Mouse (Mus musculus) heart, adult 2 months (tissue): ENCODE measurements at regions not wholly inside any gene's neighbourhood (a gene's known extent, or its start where the extent isn't known, plus 50 kb on each side); places are given as distances from the start of the nearest gene placed in this dataset.

Source experiments
- DNase-seq, 2 experiments: peaks; one replicate each; pipeline ENCODE4 v3.0.0; 2021
- H3K27ac ChIP-seq: fragments of 200-600 bp; 2 replicates; pipeline ENCODE4 v1.8.1; 2022
- H3K27me3 ChIP-seq: fragments of 200-500 bp; 2 replicates; pipeline ENCODE4 v1.6.1; 2012; ENCODE audit warnings: mild to moderate bottlenecking, low read length, inconsistent platforms, mixed read lengths; ENCODE audit not compliant: control insufficient read depth, insufficient read depth
- H3K36me3 ChIP-seq: fragments of 200-500 bp; 2 replicates; pipeline ENCODE4 v1.6.1; 2012; ENCODE audit warnings: low read length, inconsistent platforms; ENCODE audit not compliant: control insufficient read depth, insufficient read depth
- H3K4me1 ChIP-seq: fragments of 200-500 bp; 2 replicates; pipeline ENCODE4 v1.6.1; 2011; ENCODE audit warnings: low read length; ENCODE audit not compliant: control insufficient read depth, insufficient read depth
- H3K4me3 ChIP-seq: fragments of 200-600 bp; 2 replicates; pipeline ENCODE4 v1.8.1; 2022
- H3K79me2 ChIP-seq: fragments of 200-500 bp; replicated peaks from 2 replicates; pipeline ENCODE4 v1.6.1; 2012; ENCODE audit warnings: mild to moderate bottlenecking, inconsistent platforms, low read length, moderate library complexity, mixed read lengths; ENCODE audit not compliant: control insufficient read depth, insufficient read depth
- H3K9ac ChIP-seq: fragments of 200-500 bp; 2 replicates; pipeline ENCODE4 v1.6.1; 2012; ENCODE audit warnings: low read depth, mild to moderate bottlenecking, control low read depth, inconsistent platforms, low read length, mixed read lengths
- CTCF ChIP-seq: fragments of 200-600 bp; IDR thresholded peaks from 2 replicates; pipeline ENCODE4 v1.8.1; 2022; ENCODE audit warnings: antibody characterized with exemption, mild to moderate bottlenecking, moderate library complexity
- EP300 ChIP-seq: fragments of 200-500 bp; IDR thresholded peaks from 2 replicates; pipeline ENCODE4 v1.6.1; 2011; ENCODE audit warnings: low read depth, low read length, control low read depth; ENCODE audit not compliant: insufficient read depth
- POLR2A ChIP-seq: fragments of 200-500 bp; IDR thresholded peaks from 2 replicates; pipeline ENCODE4 v1.6.1; 2011; ENCODE audit warnings: mild to moderate bottlenecking, low read depth, low read length, control low read depth; ENCODE audit not compliant: insufficient read depth
- WGBS: fragments of 180-500 bp; shearing (Covaris S2); methylation state at CpG from one replicate; pipeline ENCODE4 v1.1.7; 2018; 5-methylcytosine and 5-hydroxymethylcytosine counted together
- intact Hi-C: fragments of 180-260 bp; cut with DNase I; formaldehyde crosslinking; loops from one replicate; pipeline ENCODE4 v1.15.1; 2025

DNA sequence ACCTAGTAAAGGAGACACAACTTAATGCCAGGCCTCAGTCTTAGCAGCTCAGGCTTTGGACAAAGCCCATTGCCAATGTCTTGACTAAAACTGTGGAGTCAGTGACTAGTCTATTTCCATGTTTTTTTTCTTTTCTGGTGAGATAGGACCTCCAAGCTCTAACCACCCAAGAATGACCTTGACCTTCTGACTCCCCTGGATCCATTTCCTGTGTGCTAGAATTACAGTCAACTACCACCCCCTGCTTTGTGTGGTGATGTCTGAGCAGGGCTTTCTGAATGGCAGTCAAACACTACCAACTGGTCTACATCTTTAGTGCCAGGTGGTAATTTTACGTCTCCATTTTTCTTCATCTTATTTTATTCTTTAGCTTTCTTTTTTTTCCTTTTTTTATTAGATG lies 51.3 kb upstream of the Rnf138rt1 start:
- no peak overlapping the region for H3K4me3 ChIP-seq
- no peaks in the 10 kb centered on the region for H3K79me2 ChIP-seq
- H3K36me3 ChIP-seq = no peaks in the 10 kb centered on the region
- no peak for DNase-seq
- H3K27ac ChIP-seq = no peak overlapping the region
- H3K9ac ChIP-seq = no peak overlapping the region
- TF ChIP-seq POLR2A (no peak), EP300 (no peak)
- H3K27me3 ChIP-seq = no peaks in the 10 kb centered on the region
- H3K4me1 ChIP-seq = no peaks in the 10 kb centered on the region
- WGBS = 87% methylated on average over 1 of the region's 1 CpGs
- intact Hi-C loops = no loop called here

DNA sequence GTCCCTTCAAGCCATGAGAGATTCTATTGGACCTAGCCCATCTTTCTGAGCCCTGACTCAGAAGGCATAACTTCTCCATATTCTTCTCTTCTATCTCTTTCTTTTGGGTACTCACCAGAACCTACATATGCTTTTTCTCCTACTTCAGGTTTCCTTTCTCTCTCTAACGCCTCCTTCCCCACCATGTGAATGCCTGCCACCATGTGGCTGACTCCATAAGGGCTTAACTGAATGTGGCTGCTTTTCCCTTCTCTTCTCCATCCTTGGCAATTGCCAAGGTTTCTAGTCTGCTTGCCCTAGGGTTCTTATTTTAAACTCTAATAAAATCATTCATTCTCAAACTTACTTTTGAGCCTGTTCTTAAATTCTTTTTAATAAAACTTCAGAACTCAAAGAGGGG lies 53.7 kb upstream of the Rnf138rt1 start:
- Histone ChIP-seq H3K27ac (no peak overlapping the region), H3K9ac (no peak overlapping the region), H3K4me3 (no peak overlapping the region), H3K79me2 (no peaks in the 10 kb centered on the region), H3K36me3 (no peaks in the 10 kb centered on the region), H3K27me3 (no peaks in the 10 kb centered on the region), H3K4me1 (no peaks in the 10 kb centered on the region)
- TF ChIP-seq EP300 (no peak), CTCF (peak; percentile 24; the same call in 1 of the 2 replicates)
- 47% methylated on average over 1 of the region's 1 CpGs for WGBS
- no peak for DNase-seq
- intact Hi-C loops = no loop called here

DNA sequence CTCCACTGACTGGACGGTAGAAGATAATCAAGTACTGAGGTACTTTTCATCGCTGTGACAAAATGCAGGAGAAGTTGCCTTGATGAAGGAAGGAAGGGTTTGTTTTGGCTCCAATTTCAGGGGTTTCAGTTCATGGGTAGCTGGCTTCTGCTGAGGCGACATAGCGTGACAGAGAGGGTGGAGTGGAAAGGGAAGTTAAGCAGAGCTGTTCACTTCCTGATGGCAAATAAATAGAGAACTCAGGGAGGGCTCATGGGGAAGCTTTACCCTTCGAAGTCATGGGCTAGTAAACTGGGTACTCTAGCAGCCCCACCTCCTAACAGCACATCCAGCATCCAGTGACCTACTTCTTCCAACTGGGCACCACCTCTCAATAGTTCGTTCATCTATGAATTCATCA lies 61.2 kb upstream of the Rnf138rt1 start:
- DNase-seq = no peak
- intact Hi-C loops = loop anchor here (10.0 kb wide), 1 partner anchor 183 kb away; no protein-coding TSS in a partner anchor
- no peak overlapping the region for H3K9ac ChIP-seq
- H3K4me3 ChIP-seq = no peak overlapping the region
- no peaks in the 10 kb centered on the region for H3K4me1 ChIP-seq
- no peaks in the 10 kb centered on the region for H3K27me3 ChIP-seq
- no peaks in the 10 kb centered on the region for H3K36me3 ChIP-seq
- H3K27ac ChIP-seq = no peak overlapping the region
- TF ChIP-seq POLR2A (no peak), EP300 (no peak)
- H3K79me2 ChIP-seq = no peaks in the 10 kb centered on the region
- 59% methylated on average over 6 of the region's 6 CpGs for WGBS

DNA sequence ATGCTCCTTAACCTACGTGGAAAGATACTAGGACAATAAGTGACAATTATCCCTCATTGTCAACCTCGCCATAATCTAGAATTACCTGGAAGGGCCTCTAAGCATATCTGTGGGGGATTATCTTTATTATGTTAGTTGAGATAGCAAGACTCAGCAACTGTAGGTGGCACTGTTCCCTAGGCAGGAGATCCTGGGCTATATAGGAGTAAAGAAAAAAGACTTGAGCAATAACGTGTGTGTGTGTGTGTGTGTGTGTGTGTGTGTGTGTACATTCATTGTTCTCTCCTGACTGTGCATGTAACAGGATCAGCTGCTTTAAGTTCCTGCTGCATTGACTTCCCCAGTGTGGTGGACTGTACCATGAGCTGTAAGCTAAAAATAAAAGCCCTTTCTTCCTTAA lies 66.3 kb upstream of the Rnf138rt1 start:
- 43% methylated on average over 3 of the region's 3 CpGs for WGBS
- no peaks in the 10 kb centered on the region for H3K79me2 ChIP-seq
- peak in 1 of 2 experiments; percentile 13 for DNase-seq

DNA sequence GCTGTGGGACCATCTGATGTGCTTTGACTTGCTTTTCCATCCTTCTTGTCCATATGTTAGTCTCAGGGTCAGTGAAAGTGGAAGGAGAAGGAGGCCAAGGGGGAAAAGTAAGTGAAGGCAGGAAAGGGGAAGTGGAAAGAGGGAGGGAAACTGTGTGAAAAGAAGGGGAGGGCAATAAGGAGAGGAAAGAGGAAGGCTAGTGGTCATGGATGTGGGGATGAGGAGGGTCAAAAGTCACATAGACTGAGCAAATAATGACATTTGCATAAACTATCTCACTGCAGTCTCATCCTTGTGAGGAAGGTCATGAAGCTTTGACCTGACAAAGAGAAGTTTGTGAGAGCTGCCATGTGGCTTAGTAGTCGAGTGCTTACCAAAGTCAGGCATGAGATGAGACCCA lies 63.4 kb upstream of the Ap1s2 start:
- Histone ChIP-seq H3K27me3 (no peaks in the 10 kb centered on the region), H3K36me3 (no peaks in the 10 kb centered on the region), H3K4me1 (no peaks in the 10 kb centered on the region), H3K9ac (no peak overlapping the region), H3K79me2 (no peaks in the 10 kb centered on the region), H3K4me3 (no peak overlapping the region), H3K27ac (no peak overlapping the region)
- intact Hi-C loops = no loop called here
- no peak for TF ChIP-seq POLR2A
- no peak for TF ChIP-seq CTCF
- DNase-seq = no peak
- WGBS = 44% methylated on average over 1 of the region's 1 CpGs

More for the DNA sequence above, 66.3 kb upstream of the Rnf138rt1 start:
- H3K4me1 ChIP-seq = no peaks in the 10 kb centered on the region
- no peak overlapping the region for H3K27ac ChIP-seq
- no peaks in the 10 kb centered on the region for H3K27me3 ChIP-seq
- H3K36me3 ChIP-seq = no peaks in the 10 kb centered on the region
- TF ChIP-seq CTCF = peak; percentile 44
- no peak for TF ChIP-seq POLR2A
- no peak overlapping the region for H3K9ac ChIP-seq
- H3K4me3 ChIP-seq = no peak overlapping the region
- intact Hi-C loops = loop anchor here (2.0 to 10.0 kb wide), 3 partner anchors 80 to 177 kb away; partner anchors contain the start of genes Ap1s2 and Zrsr2

DNA sequence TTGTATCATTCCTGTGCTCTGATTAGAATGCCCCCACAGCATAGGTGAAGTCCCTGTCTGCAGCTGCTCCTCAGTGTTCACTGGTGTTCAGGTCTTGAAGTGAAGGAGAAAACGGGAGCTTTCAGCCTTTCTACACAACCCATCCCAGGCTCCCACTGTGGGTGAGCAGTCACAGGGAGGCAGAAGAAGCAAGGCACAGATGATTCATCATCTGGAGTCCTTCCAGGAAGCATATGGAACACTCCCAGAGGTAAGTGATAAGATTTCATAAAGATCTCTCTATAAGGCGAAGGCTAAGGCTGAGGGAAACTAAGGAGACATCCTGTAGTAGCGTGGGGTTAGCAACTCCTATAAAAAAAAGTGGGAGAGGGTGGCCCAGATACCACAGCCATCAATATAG lies 61.9 kb upstream of the Ap1s2 start:
- intact Hi-C loops = no loop called here
- H3K27ac ChIP-seq = no peak overlapping the region
- H3K27me3 ChIP-seq = no peaks in the 10 kb centered on the region
- H3K79me2 ChIP-seq = no peaks in the 10 kb centered on the region
- H3K4me1 ChIP-seq = no peaks in the 10 kb centered on the region
- 47% methylated on average over 3 of the region's 3 CpGs for WGBS
- no peak overlapping the region for H3K4me3 ChIP-seq
- no peak for TF ChIP-seq EP300
- H3K36me3 ChIP-seq = no peaks in the 10 kb centered on the region
- H3K9ac ChIP-seq = no peak overlapping the region
- DNase-seq = no peak

DNA sequence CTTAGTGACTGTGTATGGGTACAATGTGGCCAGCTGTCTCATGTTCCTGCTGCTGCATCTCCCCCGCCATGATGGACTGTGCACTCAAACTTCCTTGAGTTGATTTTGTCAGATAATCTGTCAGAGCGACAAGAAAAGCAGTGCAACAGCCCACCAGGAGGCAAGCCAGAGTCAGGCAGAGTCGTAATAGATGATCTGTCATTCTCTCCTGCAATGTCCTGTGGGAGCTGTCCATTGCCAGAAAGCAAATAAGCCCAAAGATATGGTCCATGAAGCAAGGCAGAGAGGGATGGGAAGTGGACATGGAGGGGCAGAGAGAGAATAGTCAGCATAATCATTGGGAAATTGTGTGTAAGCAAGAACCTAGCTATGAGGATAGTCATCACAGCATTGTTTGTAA lies 61.2 kb upstream of the Ap1s2 start:
- Histone ChIP-seq H3K4me1 (no peaks in the 10 kb centered on the region), H3K27ac (no peak overlapping the region), H3K4me3 (no peak overlapping the region), H3K36me3 (no peaks in the 10 kb centered on the region), H3K27me3 (no peaks in the 10 kb centered on the region), H3K9ac (no peak overlapping the region), H3K79me2 (no peaks in the 10 kb centered on the region)
- DNase-seq = no peak
- intact Hi-C loops = no loop called here
- no peak for TF ChIP-seq POLR2A
- TF ChIP-seq CTCF = no peak
- TF ChIP-seq EP300 = no peak
- WGBS = 39% methylated on average over 3 of the region's 3 CpGs
